Mouse (Mus musculus): ENCODE results near the gene Rad54l2.
A peak's percentile ranks its signal among the peaks of the same experiment; 100 is the strongest.

The Rad54l2 gene

DNA sequence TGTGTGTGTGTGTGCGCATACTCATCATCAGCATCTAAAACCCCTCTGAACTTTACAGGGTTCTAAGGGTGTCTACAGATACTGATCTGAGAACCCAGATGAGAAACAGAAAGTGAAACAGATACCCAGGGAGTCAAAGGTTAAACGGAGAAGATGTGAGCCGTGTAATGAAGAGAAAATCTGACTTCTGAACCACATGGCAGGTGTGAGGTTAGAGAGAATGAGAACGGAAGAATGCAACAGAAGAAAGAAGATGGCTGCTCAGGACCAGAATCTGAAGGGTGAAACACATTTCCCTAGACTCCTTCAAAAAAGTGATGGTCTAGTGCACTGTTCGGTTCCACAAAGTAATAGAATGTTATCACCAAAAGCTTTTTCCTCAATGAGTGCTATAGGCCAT, 36.9 kb downstream of the Rad54l2 start:
- DNase-seq (ENCODE audit: low read depth, low spot score): no peak

DNA sequence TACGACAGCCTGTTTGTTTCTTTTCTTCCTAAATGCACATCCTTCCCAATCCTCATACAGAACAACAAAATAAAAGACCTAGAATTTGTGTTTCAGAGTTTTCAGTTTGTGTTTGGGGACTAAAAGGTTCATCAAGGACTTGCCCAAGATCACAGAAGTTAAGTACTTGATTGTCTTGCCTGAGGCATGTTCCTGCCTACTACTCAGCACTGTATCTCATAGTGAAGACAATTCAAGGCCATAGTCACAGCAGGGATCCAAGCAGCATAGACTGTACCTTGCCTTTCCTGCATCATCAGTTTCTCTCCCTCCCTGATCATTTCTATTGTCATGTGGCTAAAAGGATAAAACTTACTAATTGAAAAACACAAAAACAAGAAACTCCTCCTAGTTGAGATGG, 49.0 kb downstream of the Rad54l2 start:
- DNase-seq (ENCODE audit: low read depth, low spot score): no peak

GRCm38 (mm10) chr9:106739056-106739455, 49.9 kb downstream of the Rad54l2 start:
- DNase-seq (ENCODE audit: low read depth, low spot score): no peak

GRCm38 (mm10) chr9:106738199-106738985, 50.6 kb downstream of the Rad54l2 start:
- DNase-seq (ENCODE audit: low read depth, low spot score): no peak

DNA sequence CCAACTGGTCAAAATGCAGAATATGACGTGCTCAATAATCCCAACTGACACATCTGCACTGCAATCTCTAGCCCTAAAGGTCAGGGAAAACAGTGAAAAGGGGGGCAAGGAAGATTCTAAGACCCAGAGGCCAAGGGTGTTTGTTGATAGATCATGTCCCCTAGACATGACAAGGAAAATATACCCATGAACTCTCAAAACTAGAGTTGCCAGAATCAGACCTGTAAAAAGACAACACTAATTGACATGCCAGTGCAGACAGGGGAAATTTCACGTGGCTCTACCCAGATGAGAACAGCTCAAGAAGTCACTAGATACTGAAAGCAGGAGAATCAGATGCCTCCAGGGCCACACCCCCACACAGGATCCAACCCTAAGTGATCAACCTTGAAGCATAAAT, 55.3 kb downstream of the Rad54l2 start:
- no peak for DNase-seq (ENCODE audit: low read depth, low spot score)

- DNase-seq (ENCODE audit: low read depth, low spot score): no peak
Measured at GRCm38 (mm10) chr9:106729416-106729815, 59.6 kb downstream of the Rad54l2 start.

GRCm38 (mm10) chr9:106726891-106727290, 62.1 kb downstream of the Rad54l2 start:
- no peak for DNase-seq (ENCODE audit: low read depth, low spot score)

DNA sequence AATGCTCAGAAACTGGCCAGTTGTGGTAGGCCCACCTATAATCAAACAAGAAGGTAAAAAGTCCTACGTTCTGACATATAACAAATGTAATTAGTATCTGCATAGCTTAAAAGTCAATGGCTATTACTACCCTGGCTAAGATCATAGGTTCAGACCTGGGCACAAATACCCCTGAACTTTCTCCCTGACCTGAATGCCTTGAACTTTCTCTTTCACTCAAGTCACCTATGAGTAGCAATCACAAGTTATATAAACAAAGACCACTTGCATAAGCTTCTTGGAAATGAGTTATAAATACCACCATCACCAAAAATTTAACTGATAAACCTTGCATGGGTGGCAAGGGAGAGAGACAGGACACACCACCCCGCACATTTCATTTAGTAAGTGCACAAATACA, 63.6 kb downstream of the Rad54l2 start:
- DNase-seq (ENCODE audit: low read depth, low spot score): no peak

- DNase-seq (ENCODE audit: low read depth, low spot score): no peak
Measured at GRCm38 (mm10) chr9:106724864-106725263, 64.1 kb downstream of the Rad54l2 start.

DNA sequence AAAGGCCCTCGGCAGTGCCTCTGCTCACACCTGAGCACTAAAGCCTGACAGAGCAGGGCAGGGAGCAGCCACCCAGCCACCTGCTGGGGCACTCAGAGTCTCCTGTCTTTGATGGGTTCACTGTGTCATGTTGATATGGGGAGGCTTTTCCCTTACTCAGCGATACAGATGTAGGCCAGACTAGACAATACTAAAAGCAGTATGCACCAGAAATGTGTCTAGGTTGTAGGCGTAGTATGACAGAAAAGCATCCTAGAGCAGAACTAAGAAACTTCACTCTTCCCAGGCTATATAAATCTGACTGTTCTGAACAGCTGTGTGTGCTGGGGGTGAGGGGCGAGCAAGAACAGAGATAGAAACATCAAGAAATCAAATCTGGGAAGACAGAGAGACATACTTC, 72.3 kb downstream of the Rad54l2 start:
- no peak for DNase-seq (ENCODE audit: low read depth, low spot score)

DNA sequence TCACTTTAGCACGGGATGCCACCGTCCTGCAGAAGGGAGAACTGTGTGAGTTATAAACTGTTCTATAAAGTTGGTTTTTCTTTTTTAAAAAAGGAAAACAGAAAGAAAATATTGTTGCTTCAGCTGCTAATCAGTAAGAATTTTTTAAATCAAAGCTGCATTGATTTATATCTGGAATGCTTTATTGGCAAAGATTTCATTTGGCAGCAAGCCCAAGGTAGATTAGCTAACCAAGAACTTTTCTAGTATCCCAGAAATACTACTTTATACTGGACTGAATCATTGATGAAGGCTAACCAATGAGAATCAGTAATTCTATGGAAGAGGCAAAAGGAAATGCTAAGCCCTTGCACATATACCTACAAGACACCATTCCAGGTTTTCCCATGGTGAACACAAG, 72.8 kb downstream of the Rad54l2 start:
- no peak for DNase-seq (ENCODE audit: low read depth, low spot score)

- no peak for DNase-seq (ENCODE audit: low read depth, low spot score)
Measured at GRCm38 (mm10) chr9:106712470-106712869, 76.5 kb downstream of the Rad54l2 start.

DNA sequence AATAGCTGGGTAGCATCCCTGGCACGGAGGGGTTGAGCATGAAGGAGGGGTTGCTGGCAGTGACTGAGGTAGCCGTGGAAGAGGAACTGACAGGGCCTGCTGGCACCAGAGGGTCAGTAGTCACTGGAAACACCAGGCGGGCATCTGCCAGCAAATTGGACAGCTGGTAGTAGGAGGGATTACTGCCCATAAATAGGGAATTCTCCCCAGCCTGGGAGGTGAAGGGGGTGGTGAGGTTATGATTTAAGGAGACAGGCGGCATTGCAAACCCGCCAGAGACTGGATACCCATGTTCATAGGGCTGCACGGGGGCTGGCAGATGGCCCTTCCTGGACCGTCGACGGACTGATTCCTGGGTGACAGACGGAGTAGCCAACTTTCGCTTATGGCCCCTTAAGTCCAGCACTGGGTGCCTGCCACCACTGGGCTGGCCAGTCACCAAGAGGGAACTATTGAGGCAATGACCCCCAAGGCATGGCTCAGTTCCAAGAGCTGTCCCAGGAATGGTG, 96.0 kb downstream of the Rad54l2 start:
- DNase-seq (ENCODE audit: low read depth, low spot score): no peak

DNA sequence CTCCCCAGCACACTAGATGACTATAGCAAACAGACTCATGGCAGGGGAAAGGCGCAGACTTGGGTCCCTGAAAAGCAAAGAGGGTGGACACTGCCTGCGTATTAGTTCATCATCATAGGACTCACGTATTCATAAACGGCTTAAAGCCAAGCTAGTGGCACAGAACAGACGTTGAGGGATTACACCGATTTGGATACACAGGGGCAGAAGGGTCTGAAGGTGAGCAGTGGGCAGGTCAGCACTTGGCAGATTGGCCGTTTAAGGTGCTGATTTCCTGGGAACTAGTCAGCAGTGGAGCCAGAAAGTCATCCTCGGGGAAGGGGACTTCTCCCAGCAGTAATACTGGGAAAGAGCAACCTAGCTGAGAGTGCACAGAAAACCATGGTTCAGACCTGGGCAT, 100.2 kb downstream of the Rad54l2 start:
- DNase-seq (ENCODE audit: low read depth, low spot score): no peak

- peak; percentile 89 for DNase-seq (ENCODE audit: low read depth, low spot score)
Measured at GRCm38 (mm10) chr9:106686983-106687650, 101.9 kb downstream of the Rad54l2 start.

DNA sequence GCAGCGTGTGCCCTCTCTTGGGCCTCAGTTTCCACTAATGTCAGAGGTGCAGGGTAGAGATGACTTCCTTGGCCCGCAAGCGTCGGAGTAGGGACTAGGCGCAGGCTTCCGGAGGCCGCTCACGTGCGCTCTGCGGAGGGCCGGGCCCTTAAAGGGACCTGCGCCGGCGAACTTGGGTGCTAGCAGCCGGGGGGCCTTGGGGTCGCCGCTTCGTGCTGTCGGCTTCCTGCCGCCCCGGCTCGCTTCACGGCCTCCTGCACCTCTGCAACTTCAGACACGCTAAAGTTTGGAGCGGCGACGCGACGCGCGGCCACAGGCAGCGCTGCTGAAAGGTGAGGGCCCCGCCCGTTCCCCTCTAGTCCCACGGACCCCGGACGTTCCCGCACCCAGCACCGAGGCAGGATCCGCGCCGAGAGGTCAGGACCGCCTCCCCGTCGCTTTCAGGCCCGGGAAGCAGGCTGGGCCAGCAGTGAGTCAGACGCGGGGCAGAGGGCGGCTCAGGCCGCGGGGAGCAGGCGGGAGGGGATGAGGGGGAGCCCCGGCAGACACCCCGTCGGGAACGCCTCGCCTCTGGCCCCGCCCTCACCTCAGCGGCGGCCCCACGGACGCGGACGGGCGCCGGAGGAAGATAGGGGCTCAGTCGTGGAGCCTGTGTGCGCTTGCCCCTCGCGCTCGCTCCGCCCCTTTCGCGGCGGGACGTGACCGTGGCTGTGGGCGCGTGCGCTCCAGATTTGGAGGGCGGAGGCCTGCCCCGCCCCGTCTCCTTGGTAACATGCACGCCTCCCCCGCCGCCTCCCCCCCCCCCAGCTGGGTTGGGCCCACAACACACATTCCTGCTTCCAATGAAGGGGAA, 103.5 kb downstream of the Rad54l2 start, which contains the start of gene Tex264:
Gene Tex264, minus strand, starts transcription at position 679 of the 853 bp plus-strand sequence.
- peak; percentile 82 for DNase-seq (ENCODE audit: low read depth, low spot score)

GRCm38 (mm10) chr9:106684918-106685248, 104.1 kb downstream of the Rad54l2 start:
- DNase-seq (ENCODE audit: low read depth, low spot score): no peak

DNA sequence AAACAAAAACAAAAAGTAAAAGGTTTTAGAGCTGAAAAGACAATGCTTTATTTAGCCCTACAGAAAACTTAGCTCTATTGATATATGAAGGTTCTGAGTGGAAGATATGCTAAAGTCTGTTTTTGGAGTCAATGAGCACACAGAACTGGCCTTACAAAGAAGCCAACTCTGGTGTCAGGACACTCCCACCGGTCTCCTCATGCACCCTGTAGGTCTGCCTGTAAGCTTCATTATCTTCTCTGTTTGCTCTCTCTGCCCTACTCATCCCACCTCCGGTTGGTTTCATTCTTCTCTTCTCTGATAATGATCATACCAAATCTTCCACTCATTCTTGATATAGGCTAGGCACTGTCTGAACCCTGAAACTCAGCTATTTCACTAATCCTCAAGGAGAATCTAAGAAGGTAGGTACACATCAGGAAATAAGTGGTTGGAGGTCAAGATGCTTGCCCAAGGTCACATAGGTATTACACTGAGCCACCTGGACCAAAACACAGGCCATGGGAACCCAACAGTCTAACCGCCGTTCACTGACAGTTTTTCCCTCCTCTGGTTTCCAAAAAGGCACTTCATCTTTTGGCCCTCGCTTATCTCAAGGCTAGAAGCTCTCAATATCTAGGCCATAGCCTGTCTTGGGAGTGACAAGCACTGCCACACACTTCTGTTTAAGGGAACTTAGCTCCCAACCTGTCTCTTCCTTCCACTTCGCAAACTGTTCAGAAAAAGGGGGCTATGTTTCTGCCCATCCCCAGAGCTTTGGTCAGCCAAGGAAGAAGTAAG, 104.7 kb downstream of the Rad54l2 start:
- no peak for DNase-seq (ENCODE audit: low read depth, low spot score)

DNA sequence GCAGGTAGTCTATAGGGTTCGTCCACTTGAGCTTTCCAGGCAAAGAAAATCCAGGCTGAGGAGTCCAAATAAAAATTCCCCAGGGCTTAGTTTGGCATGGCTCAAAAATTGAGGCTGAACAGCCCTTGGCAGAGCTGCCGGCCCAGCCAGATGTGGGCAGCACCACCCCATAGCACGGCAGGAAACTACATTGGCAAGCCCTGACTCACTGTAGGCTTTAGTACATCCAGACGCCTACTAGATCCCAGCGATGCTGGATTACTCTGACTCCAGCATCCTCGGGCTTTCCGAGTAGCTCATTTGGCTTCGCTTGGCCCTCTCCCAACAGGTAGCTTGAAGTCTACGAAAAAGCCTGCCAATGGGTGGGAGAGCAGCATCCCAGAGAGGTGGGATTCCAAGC, 108.0 kb downstream of the Rad54l2 start:
- DNase-seq (ENCODE audit: low read depth, low spot score): no peak

- no peak for DNase-seq (ENCODE audit: low read depth, low spot score)
Measured at GRCm38 (mm10) chr9:106678242-106678641, 110.8 kb downstream of the Rad54l2 start.

- DNase-seq (ENCODE audit: low read depth, low spot score): no peak
Measured at GRCm38 (mm10) chr9:106677702-106678101, 111.3 kb downstream of the Rad54l2 start.

Measured in mesoderm, embryonic 11.5 days (tissue).